Mouse (Mus musculus) liver, embryonic 11.5 days (tissue): ENCODE measurements around the gene Mdh1b. TPM values are rescaled to one million over a fixed set of nuclear protein-coding genes. Genes with fewer than 3 reads are reported as not detected.

Experiments
- ATAC-seq: fragments of 200-750 bp; cut with Nextera tagmentation; replicated peaks from 2 replicates; pipeline ENCODE4 v1.8.0; 2017; ENCODE audit warnings: moderate number of reproducible peaks, mild to moderate bottlenecking, moderate TSS enrichment, moderate library complexity; ENCODE audit not compliant: low FRiP score
- DNase-seq: peaks from one replicate; pipeline ENCODE4 v3.0.0-alpha.2; 2017; ENCODE audit warnings: low spot score
- H3K27ac ChIP-seq: fragments of 300-500 bp; sonication (generic); 2 replicates; pipeline ENCODE4 v1.5.1; 2014; ENCODE audit warnings: mild to moderate bottlenecking, low read depth, low read length, control low read depth
- H3K27me3 ChIP-seq: fragments of 300-500 bp; sonication (generic); replicated peaks from 2 replicates; pipeline ENCODE4 v1.6.1; 2014; ENCODE audit warnings: low read length, mixed read lengths; ENCODE audit not compliant: control insufficient read depth, insufficient read depth
- H3K36me3 ChIP-seq: fragments of 300-500 bp; sonication (generic); 2 replicates; pipeline ENCODE4 v1.6.1; 2014; ENCODE audit warnings: mild to moderate bottlenecking, low read length, moderate library complexity, mixed read lengths; ENCODE audit not compliant: control insufficient read depth, insufficient read depth
- H3K4me1 ChIP-seq: fragments of 300-500 bp; sonication (generic); replicated peaks from 2 replicates; pipeline ENCODE4 v1.6.1; 2014; ENCODE audit warnings: low read length, mixed read lengths; ENCODE audit not compliant: control insufficient read depth, insufficient read depth
- H3K4me2 ChIP-seq: fragments of 300-500 bp; sonication (generic); 2 replicates; pipeline ENCODE4 v1.6.1; 2014; ENCODE audit warnings: mild to moderate bottlenecking, control low read depth, moderate library complexity
- H3K4me3 ChIP-seq: fragments of 300-500 bp; sonication (generic); 2 replicates; pipeline ENCODE4 v1.5.1; 2014; ENCODE audit warnings: low read depth, low read length, control low read depth
- H3K9ac ChIP-seq: fragments of 300-500 bp; sonication (generic); 2 replicates; pipeline ENCODE4 v1.6.1; 2014; ENCODE audit warnings: low read depth, low read length, control low read depth
- H3K9me3 ChIP-seq: fragments of 300-500 bp; sonication (generic); 2 replicates; pipeline ENCODE4 v1.6.1; 2016; ENCODE audit warnings: low read length, inconsistent platforms, mixed read lengths; ENCODE audit not compliant: control insufficient read depth
- WGBS: fragments of 180-500 bp; shearing (Covaris S2); extraction: QIAGEN DNeasy Blood & Tissue Kit; methylation state at CpG from one replicate; pipeline ENCODE4 v1.1.7; 2014; 5-methylcytosine and 5-hydroxymethylcytosine counted together
- polyA plus RNA-seq: library from polyadenylated mRNA; unstranded; fragments of >200 nt; fragmentation: Nextera tagmentation; extraction: Ambion mirVana; gene quantifications from 2 replicates; pipeline ENCODE4 v1.2.1, GENCODE M21; 2014

The Mdh1b gene
- polyA plus RNA-seq: not detected in 2 replicates

DNA sequence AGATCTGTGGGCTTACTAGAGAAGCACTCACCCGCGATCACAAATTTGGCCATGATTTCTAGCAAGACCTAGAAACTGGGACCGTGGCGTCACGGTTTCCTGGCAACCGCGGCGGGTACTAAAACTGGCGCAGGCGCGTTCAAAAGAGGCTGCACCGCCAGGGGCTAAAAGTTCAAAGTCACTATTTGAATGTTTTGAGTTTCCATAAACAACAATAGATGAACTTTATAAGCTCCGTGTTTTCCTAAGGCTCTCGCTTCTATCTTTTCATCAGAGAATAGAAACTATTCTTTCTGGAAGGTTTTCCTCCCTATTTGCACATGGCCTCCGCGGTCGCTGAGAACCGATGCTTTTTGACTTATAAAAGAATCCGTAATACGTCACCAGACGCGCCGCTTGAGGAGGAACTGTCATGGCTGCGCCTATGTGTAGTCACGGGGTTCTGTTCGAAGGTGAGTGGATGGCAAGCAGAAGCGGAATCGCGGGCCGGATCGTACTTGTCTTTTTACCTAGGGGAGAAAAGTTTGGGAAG, at the start of gene Mdh1b, which contains the start of gene Fastkd2:
Mdh1b (minus strand) TSS at position 79 of the 532 bp plus-strand sequence.
Fastkd2 (plus strand) TSS at position 375 of the 532 bp plus-strand sequence.
- no peaks in the 10 kb centered on the region for H3K36me3 ChIP-seq
- H3K9ac ChIP-seq: peak within 1 kb of the TSS; percentile 76
- peak within 1 kb of the TSS; percentile 74 for H3K4me3 ChIP-seq
- no peak within 1 kb of the TSS for H3K27ac ChIP-seq
- no peaks in the 10 kb centered on the region for H3K9me3 ChIP-seq
- H3K4me1 ChIP-seq: peaks cover 5% of the 10 kb centered on the region; the same call in 1 of the 2 replicates
- peak within 1 kb of the TSS; percentile 69 for H3K4me2 ChIP-seq
- under 1% methylated on average over 31 of the region's 31 CpGs for WGBS
- DNase-seq (peak; percentile 83), ATAC-seq (peak; percentile 90)
- H3K27me3 ChIP-seq: no peaks in the 10 kb centered on the region

DNA sequence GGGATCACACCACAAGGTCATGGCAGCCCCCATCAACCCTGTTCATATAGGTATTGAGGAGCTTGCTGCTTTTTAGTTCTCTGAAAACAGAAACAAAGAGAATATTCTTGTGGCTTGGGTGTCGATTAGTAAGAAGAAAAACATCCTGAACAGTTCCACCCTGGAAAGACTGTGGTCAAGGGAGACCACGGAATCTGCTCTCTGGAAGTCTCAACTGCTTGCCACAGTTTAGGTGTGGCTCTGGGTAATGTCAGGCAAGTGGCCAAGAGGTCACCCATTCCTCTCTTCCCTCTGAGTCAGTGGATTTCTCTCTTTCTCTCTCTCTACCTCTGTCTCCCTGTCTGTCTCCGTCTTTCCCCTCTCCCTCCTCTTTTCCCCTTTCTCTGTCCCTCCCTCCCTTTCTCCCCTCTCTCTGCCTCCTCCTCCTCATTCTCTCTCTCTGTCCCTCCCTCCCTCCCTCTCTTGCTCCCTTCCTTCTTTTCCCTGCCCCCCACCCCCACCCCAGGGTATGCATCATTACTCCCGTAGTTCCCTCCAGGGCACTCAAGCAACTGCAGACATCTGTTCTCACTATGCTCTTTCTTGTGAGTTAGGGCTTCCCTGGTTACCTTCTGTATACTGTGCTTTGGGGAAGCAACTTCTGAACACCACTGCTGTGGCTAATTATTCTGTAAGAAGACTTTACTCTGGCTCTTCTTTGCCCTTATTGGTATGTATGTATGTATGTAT, 46.9 kb upstream of the Mdh1b start:
- 51% methylated on average over 4 of the region's 4 CpGs for WGBS
- Histone ChIP-seq H3K4me1 (no peaks in the 10 kb centered on the region), H3K4me2 (no peak overlapping the region), H3K4me3 (no peak overlapping the region), H3K9ac (no peak overlapping the region), H3K9me3 (no peaks in the 10 kb centered on the region), H3K27me3 (no peaks in the 10 kb centered on the region), H3K36me3 (no peaks in the 10 kb centered on the region), H3K27ac (no peak overlapping the region)
- ATAC-seq: no peak
- DNase-seq: no peak

DNA sequence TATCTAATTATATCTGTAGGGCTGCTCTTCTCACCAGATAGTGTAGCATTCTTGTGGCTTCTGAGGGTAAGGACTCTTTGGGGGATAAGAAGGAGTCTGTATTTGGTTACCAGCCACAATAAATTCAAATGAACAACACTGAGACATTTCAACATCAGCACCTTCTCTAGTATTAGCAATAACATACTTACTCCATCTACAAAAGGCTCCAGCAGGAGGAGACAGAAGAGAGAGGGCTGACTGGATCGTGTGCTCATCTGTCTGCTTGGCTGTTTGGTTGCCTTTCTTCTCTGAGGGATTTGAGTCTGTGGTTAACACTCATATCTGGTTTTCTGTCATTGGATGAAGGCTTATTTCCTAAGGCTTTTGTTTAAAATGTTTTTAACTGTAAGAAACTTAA, 46.3 kb upstream of the Mdh1b start:
- ATAC-seq (no peak), DNase-seq (no peak)
- no peaks in the 10 kb centered on the region for H3K36me3 ChIP-seq
- no peaks in the 10 kb centered on the region for H3K27me3 ChIP-seq
- no peak overlapping the region for H3K4me3 ChIP-seq
- no peak overlapping the region for H3K9ac ChIP-seq
- H3K27ac ChIP-seq: no peak overlapping the region
- WGBS: 50% methylated on average over 1 of the region's 1 CpGs
- no peaks in the 10 kb centered on the region for H3K4me1 ChIP-seq
- no peaks in the 10 kb centered on the region for H3K9me3 ChIP-seq
- no peak overlapping the region for H3K4me2 ChIP-seq

DNA sequence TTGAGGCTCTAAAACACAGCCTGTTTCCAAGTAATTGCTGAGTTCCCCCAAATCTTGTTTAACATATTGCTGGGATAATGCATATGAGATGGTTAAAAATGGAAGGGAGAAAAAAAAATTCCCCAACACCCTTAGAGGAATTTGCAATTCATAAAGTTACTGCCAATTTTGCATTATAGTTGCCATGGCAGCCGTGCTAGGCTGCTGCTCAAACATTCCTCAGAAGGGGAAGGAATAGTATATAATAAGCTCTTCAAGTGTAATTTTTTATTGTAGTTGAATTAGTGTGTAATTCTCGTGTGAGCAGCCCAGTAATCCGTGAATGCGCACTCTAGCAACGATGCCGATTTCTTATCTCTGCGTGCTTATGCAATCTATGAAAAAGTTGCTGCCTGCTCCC, 40.2 kb upstream of the Mdh1b start:
- no peaks in the 10 kb centered on the region for H3K36me3 ChIP-seq
- H3K4me2 ChIP-seq: no peak overlapping the region
- H3K9ac ChIP-seq: no peak overlapping the region
- H3K4me1 ChIP-seq: no peaks in the 10 kb centered on the region
- WGBS: 82% methylated on average over 7 of the region's 7 CpGs
- DNase-seq (no peak), ATAC-seq (no peak)
- no peaks in the 10 kb centered on the region for H3K9me3 ChIP-seq
- no peak overlapping the region for H3K4me3 ChIP-seq
- no peak overlapping the region for H3K27ac ChIP-seq
- no peaks in the 10 kb centered on the region for H3K27me3 ChIP-seq

DNA sequence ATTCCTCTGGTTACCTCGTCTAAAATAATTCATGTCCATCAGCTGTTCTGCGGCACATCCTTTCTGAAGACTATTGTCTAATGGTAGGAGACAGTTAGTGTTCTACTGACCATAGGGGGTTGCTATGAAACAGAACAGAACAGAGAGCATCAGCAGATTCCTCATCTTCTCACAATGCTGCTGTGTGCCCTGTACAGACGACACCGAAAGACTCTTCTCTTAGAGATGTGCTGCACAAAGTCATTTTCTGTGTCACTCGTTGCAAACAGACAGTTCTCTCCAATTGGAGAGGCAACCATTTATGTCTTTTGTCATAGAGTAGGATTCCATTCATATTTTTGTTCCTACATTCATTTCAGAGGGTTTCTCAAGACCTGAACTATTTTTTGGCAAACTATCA, 39.0 kb upstream of the Mdh1b start, which contains the start of gene 4933402D24Rik:
4933402D24Rik (minus strand) TSS at position 101 of the 400 bp plus-strand sequence.
- DNase-seq (no peak), ATAC-seq (no peak)
- Histone ChIP-seq H3K4me2 (no peak within 1 kb of the TSS), H3K4me3 (no peak within 1 kb of the TSS), H3K9ac (no peak within 1 kb of the TSS), H3K9me3 (no peaks in the 10 kb centered on the region), H3K36me3 (no peaks in the 10 kb centered on the region), H3K27ac (no peak within 1 kb of the TSS), H3K27me3 (no peaks in the 10 kb centered on the region), H3K4me1 (no peaks in the 10 kb centered on the region)
- 82% methylated on average over 5 of the region's 5 CpGs for WGBS

DNA sequence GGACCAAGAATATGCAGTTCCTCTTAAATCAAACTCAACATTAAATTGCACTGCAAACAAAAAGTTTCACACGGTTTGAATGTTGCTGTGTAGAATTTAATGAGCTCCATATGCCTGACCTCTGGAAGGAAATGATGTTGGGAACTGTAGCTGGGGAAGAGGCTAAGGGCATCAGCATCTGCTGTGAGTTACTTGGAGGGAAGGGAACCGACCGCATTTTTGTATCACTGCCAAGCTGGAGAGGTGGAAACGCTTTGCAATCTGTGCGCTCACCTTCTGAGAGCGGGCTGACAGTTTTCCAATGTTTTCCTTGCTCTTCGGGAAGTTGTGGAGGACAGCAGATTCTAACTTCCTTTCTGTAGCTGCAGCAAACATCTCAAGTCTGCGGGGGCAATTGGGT, 38.0 kb upstream of the Mdh1b start:
- H3K9me3 ChIP-seq: no peaks in the 10 kb centered on the region
- 64% methylated on average over 8 of the region's 8 CpGs for WGBS
- H3K36me3 ChIP-seq: no peaks in the 10 kb centered on the region
- H3K4me3 ChIP-seq: no peak overlapping the region
- H3K9ac ChIP-seq: no peak overlapping the region
- no peaks in the 10 kb centered on the region for H3K4me1 ChIP-seq
- ATAC-seq (no peak), DNase-seq (no peak)
- H3K4me2 ChIP-seq: no peak overlapping the region
- H3K27ac ChIP-seq: no peak overlapping the region
- no peaks in the 10 kb centered on the region for H3K27me3 ChIP-seq

DNA sequence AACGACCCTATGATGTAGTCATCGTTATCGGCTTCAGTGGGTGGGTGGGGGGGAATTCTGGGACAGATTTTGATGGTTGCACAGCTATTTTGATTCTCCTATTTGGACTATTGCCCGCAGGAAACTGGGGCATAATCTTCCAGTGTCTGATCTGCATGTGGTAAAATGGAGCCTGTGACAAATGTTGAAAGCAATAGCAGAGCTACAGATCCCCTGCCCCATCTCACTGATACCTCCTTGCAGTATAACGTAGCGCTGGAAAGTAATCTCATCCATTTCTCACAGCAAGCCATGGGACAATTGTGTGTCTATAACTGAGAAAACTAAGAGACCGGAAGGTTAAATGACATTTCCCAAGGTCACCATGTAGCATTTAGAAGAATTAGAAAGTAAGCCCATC, 34.3 kb upstream of the Mdh1b start:
- DNase-seq: no peak
- no peaks in the 10 kb centered on the region for H3K4me1 ChIP-seq
- WGBS: 79% methylated on average over 7 of the region's 7 CpGs
- no peak overlapping the region for H3K9ac ChIP-seq
- no peaks in the 10 kb centered on the region for H3K9me3 ChIP-seq
- H3K27me3 ChIP-seq: no peaks in the 10 kb centered on the region
- no peak for ATAC-seq
- H3K27ac ChIP-seq: no peak overlapping the region
- no peak overlapping the region for H3K4me2 ChIP-seq
- no peaks in the 10 kb centered on the region for H3K36me3 ChIP-seq
- no peak overlapping the region for H3K4me3 ChIP-seq

DNA sequence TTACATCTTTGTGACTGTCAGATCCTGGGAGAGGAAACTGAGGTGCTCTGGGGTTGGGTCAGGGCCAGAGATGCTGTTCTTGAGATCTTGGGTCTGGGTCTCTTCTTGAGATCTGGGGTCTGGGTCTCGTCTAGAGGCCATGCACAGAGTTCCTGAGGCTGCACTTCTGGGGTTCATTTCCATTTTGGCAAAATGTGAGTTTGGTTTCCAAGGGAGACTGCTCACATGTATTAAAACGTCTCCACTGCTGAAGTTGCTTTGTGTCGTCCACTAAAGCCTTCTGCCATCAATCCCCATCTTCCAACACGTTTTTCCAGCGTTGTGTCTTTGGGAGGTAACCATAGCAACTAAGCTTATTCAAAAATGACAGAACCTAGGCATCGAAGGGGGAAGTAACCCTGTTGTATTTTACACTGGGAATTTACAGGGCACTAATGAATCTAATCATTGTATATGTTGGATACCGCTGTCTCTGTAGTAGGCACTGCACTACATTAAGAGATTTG, 33.8 kb upstream of the Mdh1b start:
- H3K36me3 ChIP-seq: no peaks in the 10 kb centered on the region
- ATAC-seq (no peak), DNase-seq (no peak)
- H3K9me3 ChIP-seq: no peaks in the 10 kb centered on the region
- WGBS: 56% methylated on average over 7 of the region's 7 CpGs
- no peaks in the 10 kb centered on the region for H3K4me1 ChIP-seq
- no peak overlapping the region for H3K9ac ChIP-seq
- no peak overlapping the region for H3K27ac ChIP-seq
- no peak overlapping the region for H3K4me2 ChIP-seq
- H3K27me3 ChIP-seq: no peaks in the 10 kb centered on the region
- H3K4me3 ChIP-seq: no peak overlapping the region
